Mouse (Mus musculus): ENCODE measurements around the gene Sash3.
"Not testable (repeated sequence)": the region's sequence is repeated elsewhere in the genome, so short reads cannot be mapped to it uniquely, and the experiment has no call there.

Sash3 gene

GRCm38 (mm10) chrX:48204469-48204868 is 58.2 kb downstream of the Sash3 start:
- no peak for DNase-seq

- DNase-seq: no peak
These were observed 61.7 kb downstream of the Sash3 start for GRCm38 (mm10) chrX:48207761-48208487.

- peak; percentile 88 for DNase-seq
These were observed 62.4 kb downstream of the Sash3 start, which contains the start of gene Zdhhc9 for GRCm38 (mm10) chrX:48208519-48209185. TSS of gene Zdhhc9 (minus strand) at chrX:48208878.

GRCm38 (mm10) chrX:48209746-48210145 is 63.5 kb downstream of the Sash3 start:
- DNase-seq: not testable (repeated sequence)

Data from layer of hippocampus, adult 9-11 months (tissue).